Mouse (Mus musculus): ENCODE results near the gene Ptpn22. TPM values are rescaled to one million over a fixed set of nuclear protein-coding genes. Genes with fewer than 3 reads are reported as not detected.

Ptpn22 gene
- polyA plus RNA-seq, 1 experiment from 2014 or later = 0.65 TPM

- 80% methylated on average over 3 of the region's 3 CpGs for WGBS
- H3K9me3 ChIP-seq (ENCODE audit: control insufficient read depth, low read length) = no peaks in the 10 kb centered on the region
- H3K27me3 ChIP-seq (ENCODE audit: control insufficient read depth, insufficient read depth, low read length) = no peaks in the 10 kb centered on the region
- no peak overlapping the region for H3K27ac ChIP-seq (ENCODE audit: low read depth, low read length)
- no peaks in the 10 kb centered on the region for H3K36me3 ChIP-seq (ENCODE audit: control insufficient read depth, insufficient read depth, low read length)
- H3K4me2 ChIP-seq (ENCODE audit: low read depth) = no peak overlapping the region
- H3K4me3 ChIP-seq (ENCODE audit: low read depth, low read length) = no peak overlapping the region
- no peak overlapping the region for H3K9ac ChIP-seq (ENCODE audit: low read length)
- H3K4me1 ChIP-seq (ENCODE audit: control insufficient read depth, insufficient read depth, low read length) = no peaks in the 10 kb centered on the region
- ATAC-seq (ENCODE audit: insufficient read depth, low FRiP score, low TSS enrichment) (no peak), DNase-seq (ENCODE audit: low spot score) (no peak)
Observed at GRCm38 (mm10) chr3:103852565-103853299, 6.9 kb upstream of the Ptpn22 start.

GRCm38 (mm10) chr3:103853804-103854203, 5.8 kb upstream of the Ptpn22 start:
- H3K27me3 ChIP-seq (ENCODE audit: control insufficient read depth, insufficient read depth, low read length) = no peaks in the 10 kb centered on the region
- WGBS = 76% methylated on average over 8 of the region's 8 CpGs
- ATAC-seq (ENCODE audit: insufficient read depth, low FRiP score, low TSS enrichment) (no peak), DNase-seq (ENCODE audit: low spot score) (no peak)
- H3K4me3 ChIP-seq (ENCODE audit: low read depth, low read length) = no peak overlapping the region
- H3K27ac ChIP-seq (ENCODE audit: low read depth, low read length) = no peak overlapping the region
- H3K4me2 ChIP-seq (ENCODE audit: low read depth) = no peak overlapping the region
- H3K9me3 ChIP-seq (ENCODE audit: control insufficient read depth, low read length) = no peaks in the 10 kb centered on the region
- H3K36me3 ChIP-seq (ENCODE audit: control insufficient read depth, insufficient read depth, low read length) = no peaks in the 10 kb centered on the region
- no peaks in the 10 kb centered on the region for H3K4me1 ChIP-seq (ENCODE audit: control insufficient read depth, insufficient read depth, low read length)
- H3K9ac ChIP-seq (ENCODE audit: low read length) = no peak overlapping the region

DNA sequence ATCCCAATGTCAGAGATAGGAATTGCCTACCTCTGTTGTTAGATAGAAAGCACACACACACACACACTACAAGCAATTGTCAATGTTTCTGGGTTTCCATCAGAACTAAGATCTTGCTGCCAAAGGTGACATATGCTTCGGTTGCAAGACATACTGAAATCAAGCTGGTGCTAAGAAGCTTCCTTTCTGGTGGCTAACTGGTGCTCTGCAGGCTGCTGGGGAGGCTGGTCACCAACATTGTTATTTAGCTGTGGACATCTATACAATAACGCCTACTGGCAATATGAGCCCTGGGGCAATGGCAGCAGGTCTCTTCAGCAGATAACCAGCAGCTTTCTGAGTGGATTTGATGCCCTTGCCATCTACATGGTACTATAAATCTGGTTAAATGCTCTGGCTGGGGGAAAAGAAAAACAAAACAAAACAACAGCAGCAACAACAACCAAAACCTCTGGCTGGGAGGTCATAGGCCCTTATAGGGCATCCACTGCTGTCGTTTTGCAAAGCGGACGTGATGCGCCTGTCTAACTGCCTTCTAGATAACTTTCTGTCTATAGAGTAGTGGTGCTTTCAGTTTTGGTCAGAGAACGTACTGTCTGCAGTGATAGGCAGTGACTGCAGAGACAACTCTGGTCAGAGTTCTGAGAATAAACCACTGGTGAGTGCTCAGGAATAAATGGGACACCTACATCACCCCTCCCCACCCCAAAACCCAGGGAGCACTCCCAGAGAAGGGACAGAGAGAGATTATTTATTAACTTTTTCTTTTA, 2.4 kb upstream of the Ptpn22 start:
- no peak overlapping the region for H3K9ac ChIP-seq (ENCODE audit: low read length)
- WGBS = 89% methylated on average over 7 of the region's 7 CpGs
- H3K4me3 ChIP-seq (ENCODE audit: low read depth, low read length) = no peak overlapping the region
- no peaks in the 10 kb centered on the region for H3K27me3 ChIP-seq (ENCODE audit: control insufficient read depth, insufficient read depth, low read length)
- H3K4me2 ChIP-seq (ENCODE audit: low read depth) = no peak overlapping the region
- H3K27ac ChIP-seq (ENCODE audit: low read depth, low read length) = no peak overlapping the region
- H3K4me1 ChIP-seq (ENCODE audit: control insufficient read depth, insufficient read depth, low read length) = no peaks in the 10 kb centered on the region
- H3K36me3 ChIP-seq (ENCODE audit: control insufficient read depth, insufficient read depth, low read length) = no peaks in the 10 kb centered on the region
- DNase-seq (ENCODE audit: low spot score) = no peak
- no peak for ATAC-seq (ENCODE audit: insufficient read depth, low FRiP score, low TSS enrichment)
- no peaks in the 10 kb centered on the region for H3K9me3 ChIP-seq (ENCODE audit: control insufficient read depth, low read length)

DNA sequence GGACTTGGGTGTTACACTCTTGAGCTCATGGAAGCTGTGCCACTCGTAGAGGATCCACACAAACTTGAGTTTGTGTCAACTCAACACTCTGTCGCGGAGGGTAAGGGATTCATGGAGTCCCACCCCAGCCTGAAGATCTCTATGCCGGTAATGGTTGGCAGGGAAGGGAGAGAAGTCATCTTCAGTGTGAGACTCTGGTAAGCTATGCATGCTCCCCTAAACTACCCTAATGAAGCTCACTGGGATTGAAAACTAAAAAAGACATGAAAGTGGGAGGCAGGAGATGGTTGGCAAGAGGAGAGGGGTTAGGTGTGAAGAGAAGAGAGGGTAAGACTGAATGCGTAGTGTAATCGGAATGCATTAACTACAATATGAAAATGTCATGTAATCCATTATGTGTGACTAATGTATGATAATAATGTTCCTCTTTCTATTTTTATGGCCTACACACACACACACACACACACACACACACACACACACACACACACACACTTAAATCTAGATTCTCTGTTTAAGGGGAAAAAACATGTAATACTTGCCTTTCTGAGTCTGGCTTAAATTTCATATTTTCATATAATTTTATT, 1.5 kb upstream of the Ptpn22 start:
- no peaks in the 10 kb centered on the region for H3K27me3 ChIP-seq (ENCODE audit: control insufficient read depth, insufficient read depth, low read length)
- H3K4me3 ChIP-seq (ENCODE audit: low read depth, low read length) = no peak overlapping the region
- no peak overlapping the region for H3K27ac ChIP-seq (ENCODE audit: low read depth, low read length)
- H3K36me3 ChIP-seq (ENCODE audit: control insufficient read depth, insufficient read depth, low read length) = no peaks in the 10 kb centered on the region
- no peak overlapping the region for H3K9ac ChIP-seq (ENCODE audit: low read length)
- no peak overlapping the region for H3K4me2 ChIP-seq (ENCODE audit: low read depth)
- WGBS = 93% methylated on average over 6 of the region's 6 CpGs
- H3K4me1 ChIP-seq (ENCODE audit: control insufficient read depth, insufficient read depth, low read length) = no peaks in the 10 kb centered on the region
- ATAC-seq (ENCODE audit: insufficient read depth, low FRiP score, low TSS enrichment) (no peak), DNase-seq (ENCODE audit: low spot score) (no peak)
- H3K9me3 ChIP-seq (ENCODE audit: control insufficient read depth, low read length) = no peaks in the 10 kb centered on the region

GRCm38 (mm10) chr3:103859851-103860391, 326 bp downstream of the Ptpn22 start:
- no peak overlapping the region for H3K27ac ChIP-seq (ENCODE audit: low read depth, low read length)
- H3K27me3 ChIP-seq (ENCODE audit: control insufficient read depth, insufficient read depth, low read length) = no peaks in the 10 kb centered on the region
- H3K4me3 ChIP-seq (ENCODE audit: low read depth, low read length) = no peak overlapping the region
- 75% methylated on average over 6 of the region's 6 CpGs for WGBS
- no peaks in the 10 kb centered on the region for H3K9me3 ChIP-seq (ENCODE audit: control insufficient read depth, low read length)
- no peak overlapping the region for H3K9ac ChIP-seq (ENCODE audit: low read length)
- H3K4me2 ChIP-seq (ENCODE audit: low read depth) = no peak overlapping the region
- DNase-seq (ENCODE audit: low spot score) = no peak
- H3K36me3 ChIP-seq (ENCODE audit: control insufficient read depth, insufficient read depth, low read length) = no peaks in the 10 kb centered on the region
- no peaks in the 10 kb centered on the region for H3K4me1 ChIP-seq (ENCODE audit: control insufficient read depth, insufficient read depth, low read length)
- no peak for ATAC-seq (ENCODE audit: insufficient read depth, low FRiP score, low TSS enrichment)

- H3K9me3 ChIP-seq (ENCODE audit: control insufficient read depth, low read length) = no peaks in the 10 kb centered on the region
- no peak overlapping the region for H3K4me3 ChIP-seq (ENCODE audit: low read depth, low read length)
- no peaks in the 10 kb centered on the region for H3K4me1 ChIP-seq (ENCODE audit: control insufficient read depth, insufficient read depth, low read length)
- ATAC-seq (ENCODE audit: insufficient read depth, low FRiP score, low TSS enrichment) (no peak), DNase-seq (ENCODE audit: low spot score) (no peak)
- no peak overlapping the region for H3K9ac ChIP-seq (ENCODE audit: low read length)
- H3K36me3 ChIP-seq (ENCODE audit: control insufficient read depth, insufficient read depth, low read length) = no peaks in the 10 kb centered on the region
- H3K4me2 ChIP-seq (ENCODE audit: low read depth) = no peak overlapping the region
- no peaks in the 10 kb centered on the region for H3K27me3 ChIP-seq (ENCODE audit: control insufficient read depth, insufficient read depth, low read length)
- no peak overlapping the region for H3K27ac ChIP-seq (ENCODE audit: low read depth, low read length)
- 78% methylated on average over 4 of the region's 4 CpGs for WGBS
Observed at GRCm38 (mm10) chr3:103862721-103863220, 3.2 kb downstream of the Ptpn22 start.

DNA sequence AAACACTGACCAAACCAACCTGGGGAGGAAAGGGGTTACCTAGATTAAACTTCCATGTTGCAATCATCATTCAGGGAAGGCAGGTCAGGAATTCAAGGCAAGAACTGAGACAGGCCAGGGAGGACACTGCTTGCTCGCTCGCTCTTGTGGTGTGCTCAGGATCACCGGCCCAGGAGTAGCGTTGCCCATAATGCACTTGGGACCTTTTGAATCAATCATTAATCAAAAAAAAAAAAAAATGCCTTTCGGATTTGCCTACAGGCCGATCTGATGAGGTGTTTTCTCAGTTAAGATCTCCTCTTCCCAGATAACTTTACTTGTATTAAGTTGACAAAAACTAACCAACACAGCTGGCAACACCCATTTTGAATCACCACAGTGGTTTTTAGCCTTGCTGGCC, 4.6 kb downstream of the Ptpn22 start:
- H3K27ac ChIP-seq (ENCODE audit: low read depth, low read length) = no peak overlapping the region
- ATAC-seq (ENCODE audit: insufficient read depth, low FRiP score, low TSS enrichment) = no peak
- H3K9ac ChIP-seq (ENCODE audit: low read length) = no peak overlapping the region
- no peaks in the 10 kb centered on the region for H3K36me3 ChIP-seq (ENCODE audit: control insufficient read depth, insufficient read depth, low read length)
- 88% methylated on average over 6 of the region's 6 CpGs for WGBS
- DNase-seq (ENCODE audit: low spot score) = no peak
- no peaks in the 10 kb centered on the region for H3K27me3 ChIP-seq (ENCODE audit: control insufficient read depth, insufficient read depth, low read length)
- no peaks in the 10 kb centered on the region for H3K9me3 ChIP-seq (ENCODE audit: control insufficient read depth, low read length)
- H3K4me1 ChIP-seq (ENCODE audit: control insufficient read depth, insufficient read depth, low read length) = no peaks in the 10 kb centered on the region
- no peak overlapping the region for H3K4me3 ChIP-seq (ENCODE audit: low read depth, low read length)
- no peak overlapping the region for H3K4me2 ChIP-seq (ENCODE audit: low read depth)

DNA sequence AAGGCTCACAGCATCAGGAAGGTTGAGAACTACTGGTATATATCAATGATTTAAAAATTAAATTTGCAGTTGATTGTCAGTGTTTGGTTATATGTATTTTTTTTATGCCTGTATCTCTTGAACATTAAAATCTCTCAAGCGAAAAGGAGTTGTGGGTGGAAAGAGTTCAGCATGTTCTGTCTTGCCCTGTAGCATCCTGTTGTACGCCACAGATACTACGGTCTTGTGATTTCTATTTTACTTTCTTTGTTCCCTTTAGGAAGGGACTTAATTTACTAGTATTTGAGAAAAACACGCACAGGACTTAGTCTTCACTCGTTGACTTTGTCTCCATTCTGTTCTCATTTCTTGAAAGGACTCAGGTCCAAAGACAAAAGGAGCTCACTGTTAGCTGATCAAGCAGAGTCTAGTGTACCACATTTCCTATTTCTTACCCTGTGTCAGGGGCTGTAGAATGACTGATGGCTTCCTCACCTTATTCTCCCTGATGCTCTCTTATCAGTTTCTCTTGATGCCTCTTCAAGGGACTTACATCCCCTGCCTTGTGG, 7.9 kb downstream of the Ptpn22 start:
- no peak overlapping the region for H3K4me2 ChIP-seq (ENCODE audit: low read depth)
- no peaks in the 10 kb centered on the region for H3K27me3 ChIP-seq (ENCODE audit: control insufficient read depth, insufficient read depth, low read length)
- DNase-seq (ENCODE audit: low spot score) (no peak), ATAC-seq (ENCODE audit: insufficient read depth, low FRiP score, low TSS enrichment) (no peak)
- no peaks in the 10 kb centered on the region for H3K36me3 ChIP-seq (ENCODE audit: control insufficient read depth, insufficient read depth, low read length)
- H3K9ac ChIP-seq (ENCODE audit: low read length) = no peak overlapping the region
- no peaks in the 10 kb centered on the region for H3K4me1 ChIP-seq (ENCODE audit: control insufficient read depth, insufficient read depth, low read length)
- no peak overlapping the region for H3K27ac ChIP-seq (ENCODE audit: low read depth, low read length)
- no peaks in the 10 kb centered on the region for H3K9me3 ChIP-seq (ENCODE audit: control insufficient read depth, low read length)
- WGBS = 92% methylated on average over 5 of the region's 5 CpGs
- no peak overlapping the region for H3K4me3 ChIP-seq (ENCODE audit: low read depth, low read length)

Data from neural tube, embryonic 11.5 days (tissue).